In genomic region chr14:9468654-9469053, GRCm38 (mm10) we compare ENCODE assay signal across 15 mouse cellular contexts.
"Had no signal": no experiment of that assay in that cellular context is flagged by ENCODE, and none has a peak within 500 bp of the region (broad histone marks: within the 10 kb centered on the region; RNA-seq: fewer than 3 reads in every experiment).

No protein-coding gene starts in this region.

- H3K4me1 ChIP-seq: megakaryocyte, embryonic 14.5 days; midbrain, embryonic 13.5 days; midbrain, embryonic 15.5 days; neural tube, embryonic 12.5 days had no signal

- DNase-seq: liver, postnatal 0 days; lung, adult 2 months; lung, postnatal 14 days; lung, postnatal 4 days; right cerebral cortex, postnatal 14 days; thymus, adult 2 months; thymus, postnatal 25 days; thymus, postnatal 4 days had no signal

- H3K27ac ChIP-seq: lung, embryonic 15.5 days; midbrain, embryonic 13.5 days; midbrain, embryonic 15.5 days; neural tube, embryonic 12.5 days; stomach, embryonic 15.5 days had no signal

- H3K4me3 ChIP-seq: lung, embryonic 15.5 days; megakaryocyte, embryonic 14.5 days; midbrain, embryonic 13.5 days; midbrain, embryonic 15.5 days; neural tube, embryonic 12.5 days; stomach, embryonic 15.5 days had no signal

- H3K36me3 ChIP-seq: lung, embryonic 15.5 days; midbrain, embryonic 13.5 days; midbrain, embryonic 15.5 days; neural tube, embryonic 12.5 days; stomach, embryonic 15.5 days had no signal

- H3K9ac ChIP-seq: liver, postnatal 0 days; lung, embryonic 15.5 days; midbrain, embryonic 13.5 days; midbrain, embryonic 15.5 days; neural tube, embryonic 12.5 days; stomach, embryonic 15.5 days had no signal

- H3K4me2 ChIP-seq: lung, embryonic 15.5 days; midbrain, embryonic 11.5 days; midbrain, embryonic 13.5 days; midbrain, embryonic 15.5 days; neural tube, embryonic 12.5 days; stomach, embryonic 15.5 days had no signal

- H3K27me3 ChIP-seq: lung, embryonic 15.5 days; megakaryocyte, embryonic 14.5 days; midbrain, embryonic 13.5 days; midbrain, embryonic 15.5 days; neural tube, embryonic 12.5 days; stomach, embryonic 15.5 days had no signal

- H3K9me3 ChIP-seq: lung, embryonic 15.5 days; megakaryocyte, embryonic 14.5 days; midbrain, embryonic 13.5 days; midbrain, embryonic 15.5 days; neural tube, embryonic 12.5 days; stomach, embryonic 15.5 days had no signal

- ATAC-seq: liver, postnatal 0 days; midbrain, embryonic 15.5 days had no signal
